Mouse (Mus musculus) thymus, postnatal 36 days (tissue): ENCODE results near the gene Creb5.

ENCODE experiments used
- DNase-seq, 2 experiments: peaks; one replicate each; pipeline ENCODE4 v3.0.0; 2022; ENCODE audit warnings: mixed read lengths in 2 of 2

Creb5 gene

DNA sequence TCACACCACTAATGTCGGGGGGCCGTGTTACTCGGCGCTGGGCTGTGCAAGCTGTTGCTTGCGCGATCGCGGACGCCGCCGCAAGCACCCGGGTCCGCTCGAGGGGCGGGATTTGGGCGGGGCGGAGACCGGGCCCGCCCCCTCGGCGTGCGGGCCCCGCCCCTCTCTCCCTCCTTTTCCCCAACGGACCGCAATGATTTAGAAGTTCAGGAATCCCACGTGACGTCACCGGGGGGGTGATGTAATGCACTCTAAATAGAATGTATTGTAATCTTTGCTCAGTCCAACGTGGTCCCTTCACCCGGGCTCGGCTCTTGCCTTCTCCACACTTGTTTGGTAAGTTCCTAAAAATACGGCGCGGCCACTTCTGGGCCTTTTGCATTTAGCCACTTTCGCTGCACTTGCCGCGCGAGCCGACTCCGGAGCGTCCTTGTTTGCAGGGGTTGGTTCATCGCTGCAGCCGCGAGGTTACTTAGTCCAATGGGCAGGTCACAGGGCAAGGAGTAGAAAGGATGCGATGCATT lies at the start of gene Creb5:
Creb5 (plus strand) TSS at position 233 of the 524 bp plus-strand sequence.
- peak; percentile 27 to 45 for DNase-seq

DNA sequence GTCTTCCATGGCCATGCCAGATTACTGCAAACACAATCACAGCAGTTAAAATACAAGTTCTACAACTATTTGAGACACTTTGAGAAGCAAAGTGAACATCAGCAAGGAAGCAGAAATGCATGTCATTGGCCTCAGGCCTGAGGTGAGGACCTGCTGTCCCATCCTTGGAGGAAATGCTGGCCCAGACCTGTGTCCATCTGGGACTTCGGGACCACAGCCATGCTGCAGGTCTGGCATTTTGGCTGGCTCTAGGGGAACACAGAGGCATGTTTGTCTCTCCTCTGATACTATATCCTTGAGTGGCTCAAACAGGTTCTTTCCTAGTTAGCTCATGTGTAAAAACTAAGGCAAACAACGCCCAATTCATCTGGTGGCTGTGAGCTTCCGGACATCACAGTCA lies 27.2 kb upstream of the Creb5 start:
- DNase-seq = no peak

DNA sequence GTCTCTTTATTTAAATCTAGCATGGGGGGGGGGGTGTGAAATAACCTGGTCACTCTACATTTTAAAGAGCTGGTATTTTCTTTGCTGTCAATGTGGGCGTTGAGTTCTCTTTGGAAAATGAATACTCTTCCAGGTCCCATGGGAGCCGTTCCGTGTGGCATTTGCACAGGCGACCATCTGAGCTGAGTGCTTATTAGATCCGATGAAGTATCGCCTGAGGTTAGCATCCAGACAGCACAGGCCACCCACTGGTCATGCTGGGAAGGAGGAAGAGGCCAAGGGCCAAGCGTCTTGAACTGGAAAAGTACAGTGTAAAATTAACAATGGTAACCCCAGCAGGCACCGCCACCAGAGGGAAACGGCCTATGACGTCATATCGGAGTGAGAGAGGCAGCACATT lies 24.7 kb upstream of the Creb5 start:
- no peak for DNase-seq

DNA sequence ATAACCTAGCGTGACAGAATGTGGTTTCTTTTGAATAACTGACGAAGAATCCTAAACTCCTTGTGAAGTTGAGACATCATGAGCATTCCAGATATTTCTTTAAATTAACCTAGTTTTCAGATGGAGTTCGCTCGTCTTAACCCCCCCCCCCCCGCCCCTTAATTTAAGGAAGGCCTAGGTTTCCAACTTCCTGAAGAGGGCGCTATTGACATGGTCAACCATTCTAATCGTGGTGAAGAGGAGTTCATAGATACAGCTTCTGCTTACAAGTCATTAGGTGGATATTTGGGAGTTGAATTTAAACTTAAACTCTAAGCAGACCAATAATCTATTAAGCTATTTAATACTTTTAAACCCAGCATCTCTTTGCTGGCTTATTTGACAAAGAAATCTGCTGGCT lies 20.0 kb upstream of the Creb5 start:
- no peak for DNase-seq

DNA sequence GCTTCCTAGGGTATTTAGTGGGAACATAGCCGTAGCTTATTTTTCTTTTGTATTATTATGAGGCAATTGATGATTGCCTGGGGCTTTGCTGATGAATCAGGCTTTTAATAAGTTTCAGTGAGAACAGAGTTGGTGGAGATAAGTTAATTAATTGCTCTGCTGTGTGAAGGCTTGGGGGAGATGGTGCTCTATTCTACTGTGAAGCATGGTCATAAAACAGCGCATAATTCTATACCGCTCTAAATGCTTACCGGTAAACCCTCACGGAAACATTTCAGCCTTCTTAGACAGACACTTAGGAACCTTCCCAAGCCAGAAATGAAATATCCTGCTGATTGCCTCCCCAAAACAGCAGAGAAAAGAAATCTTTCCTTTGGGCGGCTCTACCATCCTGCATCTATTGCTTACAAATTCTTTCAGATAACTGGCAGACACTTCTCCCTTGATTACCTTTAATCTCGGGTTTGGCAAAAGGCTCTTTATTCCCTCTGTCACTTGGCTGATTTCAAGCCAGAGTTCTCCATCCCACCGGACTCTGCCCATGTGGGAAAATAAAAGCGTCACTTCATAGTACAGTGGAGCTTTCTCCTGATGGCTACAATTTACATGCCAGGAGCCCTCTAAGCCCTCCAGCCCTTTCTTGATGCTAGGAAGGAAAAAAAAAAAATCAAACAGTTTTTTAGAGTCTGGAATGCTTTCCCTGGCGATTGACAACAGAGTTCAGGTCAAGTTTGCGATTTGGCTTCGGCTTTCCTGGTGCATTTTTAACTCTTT lies 19.2 kb upstream of the Creb5 start:
- no peak for DNase-seq

DNA sequence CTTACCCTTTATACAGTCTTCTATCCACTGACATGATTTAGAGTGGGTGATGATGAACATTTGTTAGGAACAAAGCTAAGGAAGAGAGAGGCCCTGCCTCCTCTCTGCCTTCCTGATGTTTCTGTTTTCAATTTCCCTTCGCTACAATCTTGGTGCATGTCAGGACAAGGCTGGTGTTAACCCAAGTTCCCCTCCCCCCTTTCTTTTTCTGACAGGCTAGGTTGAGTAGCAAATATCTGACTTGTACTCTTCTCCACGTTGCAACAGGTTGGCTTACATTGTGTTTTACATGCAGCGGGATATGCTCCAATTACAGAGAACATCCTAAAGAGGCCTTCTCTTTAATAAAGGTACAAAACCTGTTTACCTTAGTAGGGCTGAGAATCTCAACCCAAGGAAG lies 15.9 kb upstream of the Creb5 start:
- no peak for DNase-seq

DNA sequence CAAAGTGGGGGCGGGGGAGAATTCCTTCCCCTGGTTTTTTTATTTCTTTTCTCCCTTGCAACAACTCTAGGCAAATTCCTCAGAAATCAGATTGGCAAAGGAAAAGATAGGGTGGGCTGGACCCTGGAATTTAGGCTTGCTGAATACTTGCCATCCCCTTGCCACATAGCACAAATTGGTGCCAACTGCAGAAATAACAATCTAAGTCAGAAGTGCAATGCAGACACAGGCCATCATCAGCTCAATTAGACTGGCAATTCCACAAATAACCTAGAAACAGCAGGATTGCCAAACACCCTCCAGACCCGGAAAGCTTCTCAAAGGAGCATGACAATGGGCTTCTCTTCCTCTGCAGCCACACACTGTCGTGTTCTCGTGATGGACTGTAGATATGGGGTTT lies 15.4 kb upstream of the Creb5 start:
- DNase-seq = no peak

DNA sequence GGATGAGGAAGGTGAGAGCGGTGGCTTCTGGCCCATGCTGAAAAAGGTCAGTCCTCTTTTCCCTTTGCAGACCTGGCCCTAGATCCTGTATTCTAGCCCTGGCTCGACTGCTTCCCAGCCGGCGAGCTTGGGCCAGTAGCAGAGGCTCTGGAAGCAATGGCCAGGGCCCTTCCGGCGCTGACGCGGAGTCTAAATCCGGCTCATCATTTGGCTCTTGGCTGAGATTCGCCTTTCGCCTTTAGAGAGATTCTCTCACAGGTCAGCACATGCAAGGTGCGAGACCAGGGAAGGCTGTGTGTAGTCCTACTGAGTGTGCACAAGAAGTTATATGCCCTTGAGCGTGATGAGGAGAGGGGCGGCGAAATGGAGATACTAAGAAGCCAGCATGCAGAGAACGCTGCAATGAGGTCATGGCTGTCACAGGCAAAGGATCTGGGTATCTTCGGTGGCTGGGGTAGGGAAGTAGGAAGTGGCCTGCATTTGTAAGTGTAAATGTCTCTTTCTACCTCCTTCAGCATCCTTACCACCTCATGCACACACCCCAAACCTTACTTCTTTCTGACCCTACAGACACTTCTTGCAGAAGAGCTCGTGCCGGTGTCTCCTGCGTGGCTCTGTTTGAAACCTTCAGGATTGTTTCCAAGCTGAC lies 557 bp upstream of the Creb5 start:
- DNase-seq = no peak

DNA sequence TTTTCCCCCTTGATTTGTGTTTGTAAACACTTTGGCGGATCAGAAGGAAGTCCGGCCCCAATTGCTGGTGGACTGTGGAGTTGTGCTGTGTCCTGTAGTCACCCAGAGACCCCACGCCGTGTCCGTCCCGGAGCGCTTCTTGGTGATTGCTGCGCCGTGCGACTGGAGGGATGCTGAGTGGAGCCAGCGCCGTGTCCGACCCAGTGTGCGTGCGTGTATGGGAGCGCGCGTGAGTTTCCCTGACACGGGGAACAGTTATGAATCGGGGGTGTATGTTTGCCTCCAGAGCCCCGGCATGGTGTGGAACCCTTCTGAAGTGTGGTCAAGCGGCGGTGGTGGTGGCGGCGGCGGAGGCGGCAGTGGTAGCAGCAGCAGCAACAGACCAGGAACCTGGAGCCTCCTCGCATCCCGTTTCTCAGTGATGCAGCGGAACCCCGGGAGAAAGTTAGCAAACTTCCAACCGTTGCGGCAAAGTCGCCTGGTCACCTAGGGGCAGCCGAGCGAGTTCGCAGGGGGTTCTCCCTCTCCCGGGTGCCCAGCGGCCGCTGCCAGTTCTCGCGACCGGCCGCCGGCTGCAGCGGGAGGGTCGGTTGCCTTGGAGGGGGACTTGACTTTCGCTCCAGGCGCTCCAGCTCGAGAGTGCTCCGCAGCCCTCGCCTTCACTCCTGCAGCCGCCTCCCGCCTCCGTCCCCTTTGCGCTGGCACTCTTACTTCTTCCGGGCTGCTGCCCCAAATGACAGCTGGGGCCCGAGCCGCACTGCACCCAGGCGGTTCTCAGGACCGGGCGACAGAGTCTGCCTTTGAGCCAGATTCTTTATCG lies 702 bp downstream of the Creb5 start:
- peak; percentile 9 to 12 for DNase-seq

DNA sequence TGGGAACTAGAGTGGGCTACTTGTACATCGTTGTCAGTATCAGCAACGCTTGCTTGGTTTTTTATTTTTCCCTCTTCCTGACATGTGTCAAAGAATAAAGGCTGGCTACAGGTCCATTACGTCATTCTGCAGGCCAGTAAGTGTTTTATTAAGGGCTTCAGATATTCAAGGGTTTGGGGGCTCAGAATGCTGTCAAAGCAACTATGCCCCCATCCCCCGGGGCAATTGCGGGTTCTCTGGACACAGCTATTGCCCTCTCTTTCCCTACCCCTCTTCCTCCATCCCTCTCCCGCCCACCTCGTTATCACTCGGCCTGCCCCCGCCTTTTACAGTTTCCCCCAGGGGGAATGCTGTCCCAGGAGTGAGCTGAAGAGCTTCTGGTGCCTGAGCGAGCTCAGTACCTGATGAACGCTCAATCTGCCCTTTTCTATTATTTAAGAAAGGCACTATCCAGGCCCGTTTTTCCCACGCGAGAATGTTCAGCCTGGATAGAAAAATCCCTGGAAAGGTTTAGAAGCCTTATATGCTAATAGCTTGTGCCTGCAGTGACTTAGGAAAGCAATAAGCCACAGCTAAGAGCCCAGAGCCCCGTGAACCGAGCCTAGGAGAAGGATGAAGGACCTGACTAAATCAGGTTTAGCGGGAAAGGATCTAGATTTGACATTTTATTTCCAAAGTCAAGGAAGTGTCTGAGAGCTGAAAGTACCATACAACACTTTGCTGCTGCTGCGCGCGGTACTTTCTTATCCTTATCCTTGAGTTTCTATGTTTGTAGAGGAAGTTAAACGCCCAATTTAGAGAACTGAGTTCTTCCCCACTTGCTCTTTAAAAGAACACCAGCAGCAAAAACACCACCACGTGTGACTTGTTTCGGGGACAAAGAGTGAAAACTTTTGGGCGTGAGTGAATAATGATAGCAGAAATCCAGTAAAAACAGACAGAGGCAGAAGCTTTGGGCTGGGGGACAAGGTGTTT lies 1.8 kb downstream of the Creb5 start:
- DNase-seq = no peak

DNA sequence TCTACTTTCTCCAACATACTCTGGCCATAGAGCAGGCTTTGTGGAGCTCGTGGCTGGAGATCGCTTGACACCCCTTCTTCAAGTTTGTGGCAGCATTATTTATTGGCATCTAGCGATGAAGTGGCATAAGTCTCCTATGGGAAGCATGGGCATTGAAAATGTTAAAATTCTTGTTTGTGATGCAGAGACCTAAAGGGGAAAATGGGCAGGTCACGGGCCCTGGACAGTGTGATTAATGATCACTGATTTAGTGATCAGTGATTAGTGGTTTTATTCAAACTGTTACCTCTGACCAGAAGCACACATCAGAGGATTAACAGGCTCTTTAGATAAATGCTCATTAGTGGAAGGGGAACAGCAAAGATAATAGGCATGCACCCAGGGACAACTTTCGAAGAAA lies 2.6 kb downstream of the Creb5 start:
- DNase-seq = no peak

DNA sequence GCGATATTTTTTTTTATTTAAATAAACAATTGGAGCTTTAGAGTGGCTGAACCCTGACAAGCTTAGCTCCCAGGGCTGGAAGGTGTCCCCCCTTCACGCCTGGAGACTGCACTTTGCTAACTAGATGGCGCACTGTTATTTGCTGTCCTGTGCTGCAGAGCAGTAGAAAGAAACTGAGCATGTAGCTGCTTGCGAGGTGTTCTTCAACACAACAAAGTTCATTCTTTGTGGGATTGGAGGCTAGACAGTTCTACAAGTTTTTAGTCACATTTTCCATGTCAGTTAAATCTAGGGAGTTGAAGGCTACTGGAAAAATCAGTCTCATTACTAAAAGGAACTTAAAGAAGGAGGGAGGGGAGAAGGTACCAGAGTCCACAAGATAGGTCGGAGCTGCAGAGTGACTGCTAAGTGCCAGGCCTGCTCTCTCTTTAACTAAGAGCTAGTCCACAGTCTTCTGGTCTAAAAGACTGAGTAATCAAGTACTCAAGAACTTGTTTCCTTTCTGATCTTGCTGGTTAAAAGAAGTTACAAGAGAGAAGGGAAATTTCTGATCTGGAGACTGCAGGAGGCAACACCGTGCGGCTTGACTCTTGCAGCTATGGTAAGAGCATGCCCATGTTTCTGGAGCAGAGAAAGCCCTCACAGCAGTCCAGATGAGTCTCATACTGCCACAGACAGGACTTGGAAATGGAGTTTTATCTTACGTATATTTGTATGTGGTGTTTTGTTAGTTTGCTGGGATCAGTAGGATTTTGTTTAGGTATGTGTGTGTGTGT lies 3.3 kb downstream of the Creb5 start:
- DNase-seq = no peak

DNA sequence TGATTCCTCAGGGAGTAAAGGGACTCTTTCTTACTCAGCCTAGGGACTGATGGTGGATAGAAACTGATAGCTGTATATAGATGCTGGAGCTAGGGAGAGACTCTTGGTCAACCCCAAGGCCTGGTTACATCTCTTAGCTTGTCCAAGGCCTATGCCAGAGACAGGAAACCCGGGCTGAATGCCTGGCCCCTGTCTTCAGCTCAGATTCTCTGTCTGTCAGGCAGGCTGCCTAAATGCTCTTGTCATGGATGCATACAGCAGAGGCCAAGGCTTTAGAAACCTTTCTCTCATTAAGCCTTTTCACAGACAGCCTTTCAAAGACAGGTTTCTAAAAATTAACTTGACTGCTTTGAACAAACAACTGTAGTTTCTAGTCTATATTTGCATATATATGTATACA lies 5.9 kb downstream of the Creb5 start:
- DNase-seq = no peak

DNA sequence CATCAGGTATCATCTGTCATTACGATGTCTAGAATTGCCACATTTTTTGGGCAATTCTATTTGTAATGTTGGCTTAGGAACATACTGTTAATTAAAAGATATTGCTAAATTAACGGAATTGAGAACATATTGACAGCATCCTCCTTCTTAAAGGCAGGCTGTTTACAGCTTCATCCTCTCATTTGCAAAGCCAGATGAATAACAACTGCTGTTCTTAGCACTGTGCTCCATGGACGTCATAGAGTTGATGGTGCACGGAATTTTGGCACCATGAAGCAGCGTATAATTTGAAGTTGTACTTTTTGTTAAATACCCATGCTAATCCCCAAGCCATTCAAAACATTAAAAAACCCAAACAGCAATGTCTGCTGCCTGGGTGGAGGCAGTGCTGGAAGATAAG lies 10.8 kb downstream of the Creb5 start:
- DNase-seq = no peak

DNA sequence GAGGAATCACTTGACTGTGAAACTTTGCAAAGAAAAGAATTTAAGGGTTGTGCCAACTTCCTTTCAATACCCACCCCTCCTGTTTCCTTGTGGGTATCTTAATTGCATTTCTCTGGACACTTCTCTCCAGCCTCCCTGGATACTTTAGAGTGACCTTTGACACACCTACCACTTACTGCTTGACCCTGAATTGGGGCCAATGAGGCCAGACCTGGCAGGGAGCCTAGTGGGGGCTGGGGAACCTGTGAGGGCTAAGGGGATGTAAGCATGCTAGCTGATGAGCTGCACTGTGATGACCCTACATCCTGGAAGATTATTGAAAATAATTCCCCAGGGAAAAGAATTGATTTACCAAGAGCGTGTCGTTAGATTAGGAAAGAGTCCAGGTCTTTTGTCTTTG lies 17.1 kb downstream of the Creb5 start:
- no peak for DNase-seq

DNA sequence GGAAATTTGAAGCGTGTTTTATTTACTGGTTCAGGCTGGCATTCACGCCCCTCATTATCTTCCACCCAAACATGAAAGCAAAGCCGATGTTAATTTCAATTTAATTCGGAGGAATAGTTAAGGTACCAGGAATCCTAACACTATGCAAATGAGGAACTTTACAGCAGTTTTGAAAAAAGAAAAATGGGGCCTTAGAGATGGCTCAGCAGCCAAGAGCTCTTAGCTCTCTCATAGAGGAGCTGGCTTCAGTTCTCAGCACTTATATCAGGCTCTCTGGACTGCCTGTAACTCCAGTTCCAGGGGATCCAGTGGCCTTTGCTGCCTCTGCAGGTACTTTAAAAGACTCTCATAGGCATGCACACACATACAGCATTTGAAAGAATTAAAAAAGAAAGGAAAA lies 19.1 kb downstream of the Creb5 start:
- DNase-seq = no peak

DNA sequence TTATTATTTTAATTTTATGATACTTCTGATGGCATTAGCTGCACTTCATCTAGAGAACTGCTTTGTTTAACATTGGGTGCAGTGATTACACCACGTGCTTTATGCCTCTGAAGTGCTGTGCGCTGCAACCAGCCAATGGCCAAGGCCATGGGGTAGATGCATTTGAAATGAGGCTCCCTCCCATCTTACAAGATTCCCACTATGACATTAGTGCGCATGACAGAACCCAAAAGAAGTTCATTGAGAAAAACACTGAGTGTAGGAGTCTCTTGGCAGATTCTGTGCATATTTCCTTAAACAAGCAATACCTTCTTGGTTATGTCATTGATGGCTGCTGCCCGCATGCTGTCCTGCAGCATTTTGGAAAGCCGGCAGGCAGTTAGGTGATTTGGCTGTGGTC lies 19.6 kb downstream of the Creb5 start:
- no peak for DNase-seq

DNA sequence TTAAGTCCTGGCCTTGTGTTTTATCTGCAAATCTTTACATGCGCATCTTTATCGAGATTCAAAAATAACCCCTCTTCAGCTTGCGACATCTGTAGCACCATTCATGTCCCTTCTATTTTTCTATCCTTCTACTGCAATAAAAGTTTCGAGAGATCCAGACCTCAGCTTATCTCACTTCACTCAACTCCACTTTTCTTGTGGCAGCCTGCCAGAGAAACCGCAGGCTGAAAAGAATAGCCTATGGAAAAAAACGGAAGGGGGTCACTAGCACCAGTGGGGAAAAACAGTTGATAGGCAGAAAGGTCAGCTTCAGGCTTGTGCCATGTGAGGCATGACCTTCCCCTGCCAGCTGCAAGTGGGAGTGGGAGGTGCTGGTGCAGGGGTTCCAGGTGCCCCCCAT lies 21.6 kb downstream of the Creb5 start:
- DNase-seq = no peak

DNA sequence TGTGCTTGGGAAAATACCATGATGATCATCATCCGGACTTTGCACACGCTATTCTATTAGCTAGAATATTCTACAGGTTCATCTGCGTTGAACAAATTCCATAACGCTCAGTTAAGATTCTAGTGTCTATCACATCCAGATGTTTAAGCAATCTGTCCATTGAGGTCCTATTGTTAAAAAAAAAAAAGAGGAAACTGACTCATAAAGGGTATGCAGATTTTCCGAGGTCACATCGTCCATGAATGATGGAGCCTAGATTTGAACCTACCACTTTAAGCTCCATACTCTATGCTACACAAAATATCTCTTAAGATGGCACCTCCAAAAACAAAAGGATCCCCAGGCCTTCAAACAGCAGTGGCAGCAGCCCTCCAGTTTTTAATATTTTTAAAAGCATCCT lies 26.5 kb downstream of the Creb5 start:
- DNase-seq = no peak

DNA sequence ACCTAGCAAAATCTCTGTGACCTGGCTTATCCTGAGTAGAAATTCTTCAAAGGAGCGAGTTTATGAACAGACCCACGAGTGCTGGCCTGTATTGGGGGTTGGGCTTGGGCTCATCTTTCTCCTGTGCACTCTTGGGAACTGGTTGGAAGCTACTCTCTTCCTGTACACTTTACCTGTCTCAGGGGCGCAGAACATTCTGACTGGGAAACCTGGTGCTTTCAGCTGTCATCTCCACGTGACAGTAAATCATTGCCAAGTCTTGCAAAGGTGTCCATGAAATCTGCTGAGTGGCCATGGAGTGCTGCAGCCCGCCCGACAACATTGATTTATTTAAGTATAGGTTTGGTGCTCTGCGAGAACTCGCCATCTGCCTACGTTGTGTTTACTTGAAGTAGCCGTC lies 27.1 kb downstream of the Creb5 start:
- DNase-seq = no peak

DNA sequence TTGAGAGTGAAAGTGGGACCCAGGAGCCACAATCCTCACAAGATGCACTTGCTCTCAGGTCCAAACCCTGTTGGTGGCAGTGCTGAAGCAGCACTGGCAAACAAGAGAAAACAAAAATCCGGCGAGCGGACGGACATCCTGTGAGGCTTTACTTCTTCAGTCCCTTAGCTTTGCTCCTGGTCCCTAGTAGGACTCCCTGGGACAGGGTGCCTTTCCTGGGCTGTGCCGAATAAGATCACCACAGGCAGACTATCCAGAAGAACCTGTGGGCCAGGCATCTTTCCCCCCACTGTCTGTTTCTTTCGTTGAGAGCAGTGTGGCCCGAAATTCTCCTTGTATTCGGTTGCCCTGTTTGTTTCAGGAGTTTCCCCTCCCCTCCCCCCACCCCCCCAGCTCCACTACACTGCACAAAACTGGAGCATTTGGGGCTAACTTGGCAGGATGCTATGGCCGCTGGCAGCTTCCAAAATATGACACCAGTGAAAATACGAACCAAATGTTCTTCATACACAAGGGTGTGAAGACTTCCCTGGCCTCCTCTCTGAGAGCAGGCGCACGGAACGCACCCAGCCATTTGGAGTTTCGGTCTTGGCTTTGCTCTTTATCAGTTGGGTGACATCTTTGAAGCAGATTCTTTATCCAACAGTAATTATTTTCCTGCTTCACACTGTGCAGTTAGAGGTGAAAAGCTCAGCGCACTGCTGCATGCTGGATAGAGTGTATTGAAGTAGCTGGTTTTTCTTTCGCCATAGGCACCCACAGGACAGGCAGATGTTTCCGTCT lies 32.7 kb downstream of the Creb5 start:
- DNase-seq = no peak
